In the genomic region with DNA sequence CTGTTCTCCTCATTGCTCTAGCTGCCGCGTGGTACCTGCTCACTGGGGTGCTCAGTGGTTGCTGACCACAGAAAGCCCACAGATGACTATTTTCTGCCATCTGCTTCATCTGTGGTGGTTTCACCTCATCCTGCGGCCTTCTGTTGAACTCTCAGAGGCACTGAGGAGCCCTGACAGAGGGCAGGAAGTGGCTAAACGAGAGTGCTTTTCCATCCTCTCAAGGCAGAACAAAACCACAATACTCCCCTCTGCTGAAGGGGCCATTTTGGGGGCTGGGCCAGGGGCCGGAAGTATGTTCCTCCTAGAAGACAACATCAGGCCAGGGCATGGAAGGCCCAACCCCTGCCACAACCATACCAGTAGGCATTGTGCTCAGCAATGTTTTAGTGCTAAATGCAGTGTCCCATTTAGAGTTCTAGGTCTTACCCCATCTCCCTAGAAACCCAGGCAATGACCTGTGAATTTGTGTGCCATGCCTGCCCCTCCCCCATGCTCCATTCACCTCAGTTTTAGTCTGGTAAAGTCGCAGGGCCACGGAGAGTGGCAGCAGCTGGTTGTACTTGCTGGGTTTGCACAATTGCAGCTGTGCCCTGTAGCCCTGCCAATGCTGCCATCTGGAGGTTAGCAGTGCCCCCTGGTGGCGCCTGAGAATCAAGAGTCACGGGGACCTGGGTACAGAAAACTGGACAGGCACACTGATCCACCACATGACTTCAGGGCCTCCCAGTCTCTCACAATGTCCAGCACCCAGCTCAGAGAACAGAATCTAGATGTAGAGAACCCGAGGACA, we compare ENCODE assay signal across 9 mouse cellular contexts. TPM values are rescaled to one million over a fixed set of nuclear protein-coding genes. Genes with fewer than 3 reads are reported as not detected.
DNase-seq lines count a peak whose midpoint lies in the region; ATAC-seq lines count a peak whose summit lies in the region.
"Had no signal": no experiment of that assay in that cellular context is flagged by ENCODE, and none has a peak within 500 bp of the region (broad histone marks: within the 10 kb centered on the region; RNA-seq: fewer than 3 reads in every experiment).

No protein-coding gene starts in this region.

- no peak overlapping the region for H3K27ac ChIP-seq in forebrain, embryonic 11.5 days (ENCODE audit: low read depth, low read length)
- H3K27ac ChIP-seq in heart, embryonic 16.5 days (ENCODE audit: low read length), result peak overlapping the region; percentile 49
- peak overlapping the region; percentile 51; the same call in 1 of the 2 replicates for H3K27ac ChIP-seq in liver, embryonic 13.5 days
- no peak overlapping the region for H3K27ac ChIP-seq in stomach, embryonic 14.5 days (ENCODE audit: low read length)

- DNase-seq in c-Kit-positive CD71-negative TER-119-negative erythroid progenitor cells, embryonic 14.5 days (ENCODE audit: low read depth), result peak; percentile 83
- DNase-seq in forebrain, embryonic 11.5 days (ENCODE audit: low spot score), result peak; percentile 91
- peak; percentile 92 for DNase-seq in kidney, postnatal 25 days
- peak; percentile 78 for DNase-seq in liver, embryonic 13.5 days
- peak; percentile 85 to 91 for DNase-seq in natural killer cell, adult 2 months (ENCODE audit: low spot score in 2 of 2)

- 20% methylated on average over 10 of the region's 10 CpGs for WGBS in forebrain, embryonic 11.5 days
- WGBS in heart, embryonic 16.5 days, result 18% methylated on average over 10 of the region's 10 CpGs
- WGBS in liver, embryonic 13.5 days (ENCODE audit: insufficient replicate concordance), result 6% methylated on average over 10 of the region's 10 CpGs
- 22% methylated on average over 10 of the region's 10 CpGs for WGBS in stomach, embryonic 14.5 days

- no peaks in the 10 kb centered on the region for H3K36me3 ChIP-seq in forebrain, embryonic 11.5 days (ENCODE audit: control insufficient read depth, insufficient read depth, low read length)
- no peaks in the 10 kb centered on the region for H3K36me3 ChIP-seq in heart, embryonic 16.5 days (ENCODE audit: control insufficient read depth, insufficient read depth)
- H3K36me3 ChIP-seq in liver, embryonic 13.5 days, result no peaks in the 10 kb centered on the region
- no peaks in the 10 kb centered on the region for H3K36me3 ChIP-seq in stomach, embryonic 14.5 days (ENCODE audit: control insufficient read depth, insufficient read depth, low read length)

- no peak overlapping the region for H3K4me3 ChIP-seq in forebrain, embryonic 11.5 days (ENCODE audit: low read depth, low read length)
- no peak overlapping the region for H3K4me3 ChIP-seq in heart, embryonic 16.5 days (ENCODE audit: low read length)
- H3K4me3 ChIP-seq in liver, embryonic 13.5 days (replicated peaks), result no peak overlapping the region
- H3K4me3 ChIP-seq in stomach, embryonic 14.5 days (ENCODE audit: low read depth, low read length), result no peak overlapping the region
- H3K4me3 ChIP-seq: erythroblast, embryonic 14.5 days had no signal

- no peak overlapping the region for H3K4me2 ChIP-seq in forebrain, embryonic 11.5 days (ENCODE audit: low read depth, low read length, severe bottlenecking)
- H3K4me2 ChIP-seq in heart, embryonic 16.5 days (ENCODE audit: low read depth, low read length), result peak overlapping the region; percentile 44; the same call in 1 of the 2 replicates
- H3K4me2 ChIP-seq in liver, embryonic 13.5 days, result peak overlapping the region; percentile 33
- H3K4me2 ChIP-seq in stomach, embryonic 14.5 days (replicated peaks; ENCODE audit: low read depth, low read length), result no peak overlapping the region

- no peak overlapping the region for H3K9ac ChIP-seq in forebrain, embryonic 11.5 days (ENCODE audit: low read length)
- peak overlapping the region; percentile 47 for H3K9ac ChIP-seq in heart, embryonic 16.5 days (ENCODE audit: low read length)
- peak overlapping the region; percentile 18; the same call in 1 of the 2 replicates for H3K9ac ChIP-seq in liver, embryonic 13.5 days
- no peak overlapping the region for H3K9ac ChIP-seq in stomach, embryonic 14.5 days (replicated peaks; ENCODE audit: low read depth, low read length)

- H3K27me3 ChIP-seq in forebrain, embryonic 11.5 days (ENCODE audit: control insufficient read depth, insufficient read depth, low read length), result no peaks in the 10 kb centered on the region
- H3K27me3 ChIP-seq in heart, embryonic 16.5 days (ENCODE audit: control insufficient read depth, insufficient read depth, low read length), result no peaks in the 10 kb centered on the region
- no peaks in the 10 kb centered on the region for H3K27me3 ChIP-seq in liver, embryonic 13.5 days
- H3K27me3 ChIP-seq in stomach, embryonic 14.5 days (ENCODE audit: control insufficient read depth, insufficient read depth, low read length), result no peaks in the 10 kb centered on the region

- 0 out of 2 replicates have a peak, but pooled peaks cover 1% of the 10 kb centered on the region for H3K4me1 ChIP-seq in forebrain, embryonic 11.5 days (replicated peaks; ENCODE audit: control insufficient read depth, insufficient read depth, low read length)
- peaks cover 39% of the 10 kb centered on the region for H3K4me1 ChIP-seq in heart, embryonic 16.5 days (ENCODE audit: control insufficient read depth, insufficient read depth, low read length)
- H3K4me1 ChIP-seq in liver, embryonic 13.5 days (replicated peaks), result peaks cover 42% of the 10 kb centered on the region
- peaks cover 7% of the 10 kb centered on the region for H3K4me1 ChIP-seq in stomach, embryonic 14.5 days (ENCODE audit: control insufficient read depth, insufficient read depth, low read length)

- H3K9me3 ChIP-seq in forebrain, embryonic 11.5 days (ENCODE audit: control insufficient read depth, low read length), result no peaks in the 10 kb centered on the region
- no peaks in the 10 kb centered on the region for H3K9me3 ChIP-seq in heart, embryonic 16.5 days (replicated peaks; ENCODE audit: control insufficient read depth, low read length)
- H3K9me3 ChIP-seq in liver, embryonic 13.5 days (replicated peaks), result no peaks in the 10 kb centered on the region
- H3K9me3 ChIP-seq in stomach, embryonic 14.5 days (ENCODE audit: control insufficient read depth, low read depth, low read length), result no peaks in the 10 kb centered on the region

- peak; percentile 95 for ATAC-seq in CD4-positive, CD25-positive, alpha-beta regulatory T cell, adult 4 months
- ATAC-seq in forebrain, embryonic 11.5 days (replicated peaks; ENCODE audit: low FRiP score), result peak; percentile 79
- peak; percentile 57 for ATAC-seq in heart, embryonic 16.5 days (replicated peaks; ENCODE audit: extremely low read depth, insufficient read depth, low FRiP score)
- peak; percentile 66 for ATAC-seq in liver, embryonic 13.5 days (ENCODE audit: low read depth)
- peak; percentile 68; the same call in 1 of the 2 replicates for ATAC-seq in stomach, embryonic 14.5 days (ENCODE audit: insufficient number of reproducible peaks, insufficient read depth, low FRiP score, low read depth)

RNA-seq across cellular contexts. Expression of gene Grtp1, which starts 13.3 kb away (rescaled TPM):
- 1 to 10 TPM; 2.8 to 3.2 TPM for polyA plus RNA-seq in CD4-positive, CD25-positive, alpha-beta regulatory T cell, adult 4 months (2017; shearing (Covaris generic))
- 18.3 and 21.4 TPM in 2 replicates for polyA plus RNA-seq in forebrain, embryonic 11.5 days (2014; fragmentation: Nextera tagmentation; extraction: Ambion mirVana)
- 11.0 and 12.2 TPM in 2 replicates for polyA plus RNA-seq in heart, embryonic 16.5 days (2015; fragmentation: Nextera tagmentation; extraction: Ambion mirVana)
- polyA plus RNA-seq in liver, embryonic 13.5 days (2015; fragmentation: Nextera tagmentation; extraction: Ambion mirVana), result 11.5 and 13.1 TPM in 2 replicates
- polyA plus RNA-seq in stomach, embryonic 14.5 days (2014; fragmentation: Nextera tagmentation; extraction: Ambion mirVana), result 25.0 and 27.6 TPM in 2 replicates

RNA-seq across cellular contexts. Expression of gene Adprhl1, which starts 40.3 kb away (rescaled TPM):
- under 1 TPM in 1 of 2 experiments, not detected in 1; 0.12 TPM for polyA plus RNA-seq in CD4-positive, CD25-positive, alpha-beta regulatory T cell, adult 4 months (2017; shearing (Covaris generic))
- polyA plus RNA-seq in forebrain, embryonic 11.5 days (2014; fragmentation: Nextera tagmentation; extraction: Ambion mirVana), result not detected in 2 replicates
- polyA plus RNA-seq in heart, embryonic 16.5 days (2015; fragmentation: Nextera tagmentation; extraction: Ambion mirVana), result 250 and 252 TPM in 2 replicates
- polyA plus RNA-seq in liver, embryonic 13.5 days (2015; fragmentation: Nextera tagmentation; extraction: Ambion mirVana), result 0.07 and 0.57 TPM in 2 replicates
- polyA plus RNA-seq in stomach, embryonic 14.5 days (2014; fragmentation: Nextera tagmentation; extraction: Ambion mirVana), result not detected in 2 replicates
- polyA plus RNA-seq: erythroblast, embryonic 14.5 days had no signal

RNA-seq across cellular contexts. Expression of gene Lamp1, which starts 54.7 kb away (rescaled TPM):
- 10 to 100 TPM; 12.6 to 25.2 TPM for polyA plus RNA-seq in CD4-positive, CD25-positive, alpha-beta regulatory T cell, adult 4 months (2017; shearing (Covaris generic))
- 240 and 251 TPM in 2 replicates for polyA plus RNA-seq in forebrain, embryonic 11.5 days (2014; fragmentation: Nextera tagmentation; extraction: Ambion mirVana)
- polyA plus RNA-seq in heart, embryonic 16.5 days (2015; fragmentation: Nextera tagmentation; extraction: Ambion mirVana), result 317 and 318 TPM in 2 replicates
- 179 and 196 TPM in 2 replicates for polyA plus RNA-seq in liver, embryonic 13.5 days (2015; fragmentation: Nextera tagmentation; extraction: Ambion mirVana)
- 272 and 298 TPM in 2 replicates for polyA plus RNA-seq in stomach, embryonic 14.5 days (2014; fragmentation: Nextera tagmentation; extraction: Ambion mirVana)

Comparison
In these comparisons a context has a peak if more than half of its experiments do, and no peak if none do; other contexts are left out.
1. H3K27ac ChIP-seq: peak in heart, embryonic 16.5 days (single experiment) and liver, embryonic 13.5 days (single experiment); none in forebrain, embryonic 11.5 days (single experiment) and stomach, embryonic 14.5 days (single experiment).
2. H3K4me2 ChIP-seq: peak in heart, embryonic 16.5 days (single experiment) and liver, embryonic 13.5 days (single experiment); none in forebrain, embryonic 11.5 days (single experiment) and stomach, embryonic 14.5 days (single experiment).
3. H3K9ac ChIP-seq: peak in heart, embryonic 16.5 days (single experiment) and liver, embryonic 13.5 days (single experiment); none in forebrain, embryonic 11.5 days (single experiment) and stomach, embryonic 14.5 days (single experiment).
4. RNA of gene Adprhl1, which starts 40.3 kb away (polyA plus RNA-seq): 250 to 252 TPM in heart, embryonic 16.5 days; 0.12 TPM in CD4-positive, CD25-positive, alpha-beta regulatory T cell, adult 4 months, not detected in forebrain, embryonic 11.5 days, 0.07 to 0.57 TPM in liver, embryonic 13.5 days and not detected in stomach, embryonic 14.5 days; every median in the first group is over 100 times any median in the second.
5. Peak in every context shown above with its lines, with median percentiles within 50 percentile points of each other: ATAC-seq and DNase-seq.